In the genomic region with DNA sequence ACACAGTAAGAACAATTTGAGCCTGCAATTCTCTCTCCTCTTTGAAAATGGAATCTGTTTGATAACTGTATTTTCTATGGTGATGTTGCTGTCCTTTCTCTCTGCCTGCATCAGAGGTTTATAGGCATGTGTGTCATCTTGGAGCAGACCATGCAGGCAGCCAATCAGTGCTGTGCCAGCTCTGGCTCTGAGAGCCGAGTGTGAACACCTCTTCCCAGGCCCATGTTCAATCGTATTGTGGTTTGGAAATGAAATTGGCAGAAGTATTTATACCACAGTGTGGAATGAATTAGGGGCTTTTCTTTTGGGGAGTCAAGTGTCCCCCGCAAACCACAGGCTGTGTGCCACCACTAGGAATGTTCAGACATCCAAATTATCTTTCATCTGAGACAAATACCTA, we compare ENCODE assay signal across 10 mouse cellular contexts.
"Had no signal": no experiment of that assay in that cellular context is flagged by ENCODE, and none has a peak within 500 bp of the region (broad histone marks: within the 10 kb centered on the region; RNA-seq: fewer than 3 reads in every experiment).

No protein-coding gene starts in this region.

- DNase-seq: kidney, adult 9 months; kidney, postnatal 36 days; lung, embryonic 14.5 days; lung, postnatal 10 days; retina, postnatal 1 day; right cerebral cortex, postnatal 4 days; spleen, adult 18-20 months; thymus, postnatal 36 days had no signal

- ATAC-seq: liver, embryonic 12.5 days; midbrain, embryonic 16.5 days had no signal
